In genomic region chr3:31061103-31061785, GRCm38 (mm10) we compare ENCODE assay signal across 9 mouse cellular contexts. TPM values are rescaled to one million over a fixed set of nuclear protein-coding genes. Genes with fewer than 3 reads are reported as not detected.
A peak's percentile ranks its signal among the peaks of the same experiment; 100 is the strongest.
DNase-seq lines count a peak whose midpoint lies in the region; ATAC-seq and TF ChIP-seq lines count a peak whose summit lies in the region.
"Had no signal": no experiment of that assay in that cellular context is flagged by ENCODE, and none has a peak within 500 bp of the region (broad histone marks: within the 10 kb centered on the region; RNA-seq: fewer than 3 reads in every experiment).

No protein-coding gene starts in this region.

- no peaks in the 10 kb centered on the region for H3K27me3 ChIP-seq in liver, postnatal 0 days (ENCODE audit: insufficient read depth, low read length)
- no peaks in the 10 kb centered on the region for H3K27me3 ChIP-seq in thymus, adult 2 months (ENCODE audit: control insufficient read depth, insufficient read depth, low read length)
- no peaks in the 10 kb centered on the region for H3K27me3 ChIP-seq in forebrain, embryonic 14.5 days (replicated peaks; ENCODE audit: control insufficient read depth, insufficient read depth, low read length)
- H3K27me3 ChIP-seq: midbrain, embryonic 12.5 days had no signal

- TF ChIP-seq EP300 in liver, postnatal 0 days (IDR thresholded peaks at IDR 0.05; ENCODE audit: low read depth): no peak

- DNase-seq in embryo, embryonic 10 days (ENCODE audit: low spot score): peak; percentile 24
- no peak for DNase-seq in embryo, embryonic 11 days
- DNase-seq in B cell, adult 2 months: peak; percentile 68 to 72
- DNase-seq in liver, postnatal 0 days: peak; percentile 46
- peak; percentile 52 for DNase-seq in thymus, adult 2 months
- no peak for DNase-seq in forebrain, embryonic 14.5 days (ENCODE audit: low spot score)
- no peak for DNase-seq in gastrocnemius, adult 8-10 months (ENCODE audit: low spot score in 2 of 2)

- peak overlapping the region; percentile 83 for H3K27ac ChIP-seq in liver, postnatal 0 days (ENCODE audit: low read depth)
- H3K27ac ChIP-seq in thymus, adult 2 months (ENCODE audit: control insufficient read depth, insufficient read depth, low read length): peak overlapping the region; percentile 79
- H3K27ac ChIP-seq in forebrain, embryonic 14.5 days (ENCODE audit: low read depth, low read length): no peak overlapping the region
- H3K27ac ChIP-seq: midbrain, embryonic 12.5 days had no signal

- peaks cover 4% of the 10 kb centered on the region for H3K4me1 ChIP-seq in liver, postnatal 0 days (ENCODE audit: insufficient read depth)
- peaks cover 18% of the 10 kb centered on the region for H3K4me1 ChIP-seq in thymus, adult 2 months (replicated peaks; ENCODE audit: control insufficient read depth, insufficient read depth, low read length)
- H3K4me1 ChIP-seq in forebrain, embryonic 14.5 days (ENCODE audit: control insufficient read depth, insufficient read depth, low read length): no peaks in the 10 kb centered on the region

- 27% methylated on average over 20 of the region's 20 CpGs for WGBS in liver, postnatal 0 days (ENCODE audit: insufficient replicate concordance)
- 3% methylated on average over 20 of the region's 20 CpGs for WGBS in thymus, adult 2 months
- WGBS in forebrain, embryonic 14.5 days: 83% methylated on average over 20 of the region's 20 CpGs

- H3K4me2 ChIP-seq in liver, postnatal 0 days (ENCODE audit: low read depth, low read length): peak overlapping the region; percentile 58
- H3K4me2 ChIP-seq in forebrain, embryonic 14.5 days (ENCODE audit: low read length): no peak overlapping the region
- H3K4me2 ChIP-seq: midbrain, embryonic 12.5 days had no signal

- TF ChIP-seq CTCF in liver, postnatal 0 days (IDR thresholded peaks at IDR 0.05; ENCODE audit: low read depth): no peak
- TF ChIP-seq CTCF in thymus, adult 2 months (IDR thresholded peaks at IDR 0.05; ENCODE audit: borderline replicate concordance, control insufficient read depth, extremely low read depth, insufficient read depth, low read length, poor library complexity): no peak

- H3K9ac ChIP-seq in liver, postnatal 0 days (replicated peaks): peak overlapping the region; percentile 38; the same call in 1 of the 2 replicates
- H3K9ac ChIP-seq in forebrain, embryonic 14.5 days (ENCODE audit: low read length): no peak overlapping the region
- H3K9ac ChIP-seq: midbrain, embryonic 12.5 days had no signal

- peak overlapping the region; percentile 24 for H3K4me3 ChIP-seq in liver, postnatal 0 days (ENCODE audit: low read depth, low read length)
- H3K4me3 ChIP-seq in thymus, adult 2 months (ENCODE audit: control insufficient read depth, insufficient read depth, low read length): peak overlapping the region; percentile 40
- H3K4me3 ChIP-seq in forebrain, embryonic 14.5 days (ENCODE audit: low read depth, low read length): no peak overlapping the region
- H3K4me3 ChIP-seq: midbrain, embryonic 12.5 days had no signal

- no peaks in the 10 kb centered on the region for H3K36me3 ChIP-seq in liver, postnatal 0 days (replicated peaks; ENCODE audit: insufficient read depth, low read length)
- H3K36me3 ChIP-seq in thymus, adult 2 months (ENCODE audit: control insufficient read depth, insufficient read depth, low read length): no peaks in the 10 kb centered on the region
- H3K36me3 ChIP-seq in forebrain, embryonic 14.5 days (ENCODE audit: control insufficient read depth, insufficient read depth, low read length): no peaks in the 10 kb centered on the region
- H3K36me3 ChIP-seq: midbrain, embryonic 12.5 days had no signal

- peak; percentile 73 for ATAC-seq in common myeloid progenitor, adult 5-6 weeks (replicated peaks; ENCODE audit: low read depth, poor library complexity, severe bottlenecking)
- peak; percentile 18 for ATAC-seq in liver, postnatal 0 days
- ATAC-seq in forebrain, embryonic 14.5 days: no peak

- no peak for TF ChIP-seq POLR2A in thymus, adult 2 months (IDR thresholded peaks at IDR 0.05; ENCODE audit: control insufficient read depth, extremely low read depth, insufficient read depth, low read length, poor library complexity)

- no peaks in the 10 kb centered on the region for H3K9me3 ChIP-seq in liver, postnatal 0 days (ENCODE audit: low read length)
- no peaks in the 10 kb centered on the region for H3K9me3 ChIP-seq in forebrain, embryonic 14.5 days (replicated peaks; ENCODE audit: control insufficient read depth, low read length)
- H3K9me3 ChIP-seq: midbrain, embryonic 12.5 days had no signal

RNA-seq across cellular contexts. Expression of gene Skil, which starts 33.6 kb away (rescaled TPM):
- 22.9 and 32.8 TPM in 2 replicates for total RNA-seq in common myeloid progenitor, adult 5-6 weeks (2017)
- 7.3 and 8.2 TPM in 2 replicates for polyA plus RNA-seq in liver, postnatal 0 days (2015; fragmentation: Nextera tagmentation; extraction: Ambion mirVana)
- 12.4 and 13.1 TPM in 2 replicates for polyA plus RNA-seq in thymus, adult 2 months (2012; rRNA removed)
- 24.2 and 36.0 TPM in 2 replicates for polyA plus RNA-seq in forebrain, embryonic 14.5 days (2014; fragmentation: Nextera tagmentation; extraction: Ambion mirVana)
- total RNA-seq in gastrocnemius, adult 8-10 months (2022): 10 to 100 TPM in 1 of 4 experiments, 1 to 10 TPM in 3; 8.6 to 12.2 (median 8.9) TPM

Comparison
In these comparisons a context has a peak if more than half of its experiments do, and no peak if none do; other contexts are left out.
1. DNase-seq: peak in embryo, embryonic 10 days (single experiment), B cell, adult 2 months (2 of 2), liver, postnatal 0 days (single experiment) and thymus, adult 2 months (single experiment); none in embryo, embryonic 11 days (single experiment), forebrain, embryonic 14.5 days (single experiment) and gastrocnemius, adult 8-10 months (0 of 2).